Mouse (Mus musculus): ENCODE measurements around the gene Gpsm1. TPM values are rescaled to one million over a fixed set of nuclear protein-coding genes. Genes with fewer than 3 reads are reported as not detected.

Gene Gpsm1
- polyA plus RNA-seq (2017; shearing (Covaris generic)): 4.7 TPM

DNA sequence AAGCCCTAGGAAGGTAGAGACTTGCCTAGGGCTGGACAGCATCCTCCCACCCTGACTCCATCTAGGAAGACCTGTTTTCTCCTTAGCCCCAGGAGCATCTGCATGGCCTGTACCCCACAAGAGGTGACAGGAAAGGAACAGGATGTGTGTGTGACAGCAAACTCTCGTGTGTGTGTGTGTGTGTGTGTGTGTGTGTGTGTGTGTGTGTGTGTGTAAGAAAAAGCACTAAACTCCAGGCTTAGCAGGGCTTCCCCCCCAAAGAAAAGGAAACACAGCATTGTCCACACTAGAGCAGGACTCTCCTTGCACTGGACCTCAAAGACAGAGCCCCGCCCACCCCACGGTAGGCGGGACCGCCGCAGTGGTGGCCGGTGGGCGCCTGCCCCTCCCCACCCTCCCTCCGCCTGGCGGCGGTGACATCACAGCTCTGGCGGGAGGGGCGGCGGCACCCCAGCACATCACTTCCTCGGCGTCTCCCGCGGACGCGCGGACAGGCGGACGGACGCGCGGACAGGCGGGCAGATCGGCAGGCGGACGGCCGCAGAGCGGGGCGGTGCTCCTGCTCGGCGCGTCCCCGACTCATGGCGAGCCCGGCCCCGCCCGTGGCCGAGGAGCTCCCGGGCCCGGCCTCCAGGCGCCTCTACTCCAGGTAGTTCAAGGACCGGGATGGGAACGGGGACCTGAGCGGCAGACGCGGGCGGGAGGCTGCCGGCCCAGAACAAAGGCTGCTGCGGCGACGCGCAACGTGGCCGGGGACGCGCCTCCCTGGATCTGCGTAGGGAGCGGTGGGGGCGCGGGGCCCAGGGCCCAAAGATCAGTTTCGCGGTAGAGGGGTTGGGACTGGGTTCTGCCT, at the start of gene Gpsm1:
TSS of gene Gpsm1 (plus strand) at position 444 of the 853 bp plus-strand sequence.

DNA sequence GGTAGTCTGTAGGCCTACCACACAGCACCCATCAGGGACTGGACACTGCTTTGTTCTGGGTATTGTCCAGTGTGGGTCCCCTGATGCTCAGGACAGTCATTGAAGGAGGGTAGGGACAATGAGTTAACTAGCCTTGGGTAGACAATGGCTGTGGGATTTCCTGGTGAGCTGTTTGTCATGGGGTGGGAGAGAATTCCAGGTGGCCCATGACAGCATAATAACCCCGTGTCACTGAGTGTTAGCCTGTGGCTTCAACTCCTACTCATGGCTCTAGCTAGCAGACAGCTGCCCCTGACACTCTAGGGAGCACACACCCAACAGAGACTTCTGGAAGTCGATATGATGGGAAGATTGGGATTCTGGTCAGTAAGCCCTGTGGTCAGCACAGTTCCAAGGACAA, 20.9 kb upstream of the Gpsm1 start, which contains the start of gene Ccdc187:
TSS of gene Ccdc187 (minus strand) at position 101 of the 400 bp plus-strand sequence.

DNA sequence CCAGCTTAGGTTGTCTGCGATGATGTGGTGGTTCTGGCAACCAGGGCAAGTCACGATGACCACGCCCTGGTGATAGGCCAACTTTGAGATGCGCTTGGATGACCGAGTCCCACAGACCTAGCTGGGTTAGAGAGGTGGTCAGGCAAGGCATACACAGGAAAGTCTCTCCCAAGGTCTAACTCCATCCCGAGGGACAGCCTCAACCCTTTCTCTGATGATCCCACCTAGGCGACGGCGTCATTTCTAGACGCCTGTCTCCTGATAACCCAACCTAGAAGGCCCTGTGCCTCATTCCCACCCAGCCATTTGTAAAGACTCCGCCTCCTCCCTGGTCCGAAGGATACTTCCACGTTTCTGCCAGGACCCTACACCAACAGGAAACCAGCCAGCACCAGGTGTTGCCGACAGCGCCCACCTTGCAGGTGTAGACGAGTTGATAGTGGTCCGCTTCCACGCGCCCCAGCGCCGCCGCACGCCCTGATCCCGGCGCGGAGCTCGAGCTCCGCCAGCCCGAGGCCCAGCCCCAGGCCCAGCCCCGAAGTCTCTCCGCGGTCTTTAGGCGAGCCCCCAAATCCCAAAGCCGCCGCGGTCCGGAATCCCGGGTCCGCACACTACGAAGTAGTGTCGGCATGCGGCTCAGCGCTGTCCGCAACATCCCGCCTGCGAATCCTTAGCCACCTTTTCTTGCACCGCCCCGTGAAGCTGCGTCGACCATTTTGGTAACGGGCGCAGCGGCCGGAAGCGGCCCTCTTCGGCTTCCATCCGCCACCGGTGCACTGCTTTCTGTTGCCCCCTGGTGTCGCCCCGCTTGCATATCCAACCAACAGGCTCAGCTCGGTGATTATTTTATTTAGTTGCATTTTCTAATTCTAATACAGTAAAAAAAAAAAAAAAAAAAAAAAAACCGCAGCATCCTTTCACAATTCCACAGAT, 36.3 kb downstream of the Gpsm1 start, which contains the start of gene Dnlz:
TSS of gene Dnlz (minus strand) at position 753 of the 933 bp plus-strand sequence.

DNA sequence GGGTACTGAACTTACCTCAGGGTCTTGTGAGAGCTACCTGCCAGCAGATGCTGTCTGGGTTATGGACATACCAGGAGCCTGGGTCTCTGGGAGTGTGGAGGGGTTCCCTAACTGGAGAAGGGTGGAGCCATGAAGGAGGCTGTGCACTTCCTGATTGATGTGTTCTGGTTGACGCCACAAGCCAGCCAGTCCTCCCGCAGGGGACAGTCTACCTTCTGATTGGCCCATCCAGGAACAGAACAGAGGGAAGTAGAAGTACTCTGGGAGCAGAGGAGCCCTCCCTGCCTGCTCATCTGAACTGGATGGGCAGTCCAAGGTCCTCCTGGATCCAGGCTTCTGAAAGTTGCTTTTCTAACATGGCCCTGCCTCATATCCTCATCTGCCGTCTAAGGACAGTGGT, 45.5 kb downstream of the Gpsm1 start, which contains the start of gene Card9:
TSS of gene Card9 (minus strand) at position 147 of the 400 bp plus-strand sequence.

DNA sequence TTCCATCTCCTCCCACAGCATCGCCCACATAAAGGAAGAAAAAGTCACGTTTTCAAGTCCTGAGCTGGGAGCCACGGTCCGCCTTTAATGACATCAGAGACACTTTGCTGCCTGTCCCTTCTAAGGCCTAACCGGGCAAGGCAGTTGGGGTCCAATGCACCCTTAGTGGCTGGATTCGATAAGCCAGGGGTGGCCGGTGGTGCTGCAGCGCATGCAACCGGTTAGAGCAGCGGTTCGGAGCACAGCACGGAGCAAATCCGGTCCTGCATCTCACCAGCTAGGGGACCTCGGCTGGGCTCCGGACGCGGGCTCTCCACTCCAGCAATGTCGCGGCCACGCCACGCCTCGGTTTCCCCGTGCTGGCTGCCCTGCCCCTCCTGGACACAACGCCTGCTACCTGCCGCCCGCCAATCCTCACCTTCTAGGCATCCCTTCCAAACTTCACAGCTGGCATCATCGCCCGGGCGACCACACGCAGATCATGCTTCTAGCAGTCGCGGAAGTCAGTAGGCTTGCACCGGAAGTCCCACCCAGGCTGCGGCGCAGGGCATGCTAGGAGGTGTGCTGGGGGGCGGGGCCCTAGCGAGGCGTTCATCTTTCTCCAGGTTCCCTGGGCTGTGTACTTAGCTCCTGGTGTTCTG, 64.9 kb downstream of the Gpsm1 start, which contains the start of gene Snapc4:
TSS of gene Snapc4 (minus strand) at position 523 of the 641 bp plus-strand sequence.

DNA sequence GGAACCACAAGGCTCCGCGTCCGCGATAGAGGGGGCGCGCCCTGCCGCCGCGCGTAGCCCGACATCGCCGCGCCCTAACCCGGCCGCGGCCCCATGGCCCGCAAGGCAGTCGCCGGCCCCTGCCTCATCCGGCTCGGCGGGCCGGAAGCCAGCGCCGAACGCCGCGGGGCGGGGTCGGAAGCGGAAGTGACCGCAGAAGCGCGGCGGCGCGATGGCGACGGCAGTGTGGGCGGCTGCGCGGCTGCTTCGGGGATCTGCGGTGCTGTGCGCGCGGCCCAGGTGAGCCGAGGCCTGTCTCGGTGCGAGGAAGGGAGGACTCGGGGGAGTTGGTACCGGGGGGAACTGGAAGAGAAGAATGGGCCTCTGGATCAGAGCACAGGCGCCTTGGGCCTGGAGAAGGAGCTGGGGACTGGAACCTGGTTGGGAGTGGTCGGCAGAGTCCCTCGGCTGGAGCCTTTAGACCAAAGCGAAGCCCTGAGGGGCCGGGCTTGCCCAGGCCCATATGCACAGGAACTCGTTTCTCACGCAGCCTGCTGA, 73.9 kb downstream of the Gpsm1 start, which contains the start of the genes Entr1 and Pmpca:
TSS of gene Entr1 (minus strand) at position 163 of the 537 bp plus-strand sequence.
TSS of gene Pmpca (plus strand) at position 186 of the 537 bp plus-strand sequence.

Other genes starting within 250 kb of the Gpsm1 start
- 0.95 TPM for gene Nacc2, start 192.3 kb upstream of the Gpsm1 start, polyA plus RNA-seq (2017; shearing (Covaris generic))
- not detected for gene Lhx3, start 107.2 kb upstream of the Gpsm1 start, polyA plus RNA-seq (2017; shearing (Covaris generic))
- 1.4 TPM for gene Qsox2, start 78.0 kb upstream of the Gpsm1 start, polyA plus RNA-seq (2017; shearing (Covaris generic))
- gene Ccdc187, start 21.0 kb upstream of the Gpsm1 start, polyA plus RNA-seq (2017; shearing (Covaris generic)): 0.04 TPM
- gene Dnlz, start 36.6 kb downstream of the Gpsm1 start, polyA plus RNA-seq (2017; shearing (Covaris generic)): 14.2 TPM
- 2.8 TPM for gene Card9, start 45.4 kb downstream of the Gpsm1 start, polyA plus RNA-seq (2017; shearing (Covaris generic))
- 55.6 TPM for gene Snapc4, start 65.1 kb downstream of the Gpsm1 start, polyA plus RNA-seq (2017; shearing (Covaris generic))
- 44.2 TPM for gene Entr1, start 73.8 kb downstream of the Gpsm1 start, polyA plus RNA-seq (2017; shearing (Covaris generic))
- gene Pmpca, start 73.8 kb downstream of the Gpsm1 start, polyA plus RNA-seq (2017; shearing (Covaris generic)): 103 TPM
- gene Inpp5e, start 93.7 kb downstream of the Gpsm1 start, polyA plus RNA-seq (2017; shearing (Covaris generic)): 22.4 TPM
- 67.6 TPM for gene Sec16a, start 129.7 kb downstream of the Gpsm1 start, polyA plus RNA-seq (2017; shearing (Covaris generic))
- gene Notch1, start 201.1 kb downstream of the Gpsm1 start, polyA plus RNA-seq (2017; shearing (Covaris generic)): 22.0 TPM